Mouse (Mus musculus) liver, embryonic 12.5 days (tissue): ENCODE results near the gene Rbm20. TPM values are rescaled to one million over a fixed set of nuclear protein-coding genes. Genes with fewer than 3 reads are reported as not detected.
A peak's percentile ranks its signal among the peaks of the same experiment; 100 is the strongest.

Source experiments
- ATAC-seq: fragments of 200-750 bp; cut with Nextera tagmentation; 2 replicates; pipeline ENCODE4 v1.8.0; 2017; ENCODE audit warnings: moderate number of reproducible peaks, mild to moderate bottlenecking, moderate library complexity
- H3K27ac ChIP-seq: fragments of 300-500 bp; sonication (generic); 2 replicates; pipeline ENCODE4 v1.5.1; 2016; ENCODE audit warnings: mild to moderate bottlenecking
- H3K27me3 ChIP-seq: fragments of 300-500 bp; sonication (generic); replicated peaks from 2 replicates; pipeline ENCODE4 v1.6.1; 2016; ENCODE audit warnings: mild to moderate bottlenecking, moderate library complexity
- H3K36me3 ChIP-seq: fragments of 300-500 bp; sonication (generic); 2 replicates; pipeline ENCODE4 v1.6.1; 2016; ENCODE audit warnings: mild to moderate bottlenecking, moderate library complexity
- H3K4me1 ChIP-seq: fragments of 300-500 bp; sonication (generic); 2 replicates; pipeline ENCODE4 v1.6.1; 2016
- H3K4me2 ChIP-seq: fragments of 300-500 bp; sonication (generic); 2 replicates; pipeline ENCODE4 v1.6.1; 2016; ENCODE audit warnings: mild to moderate bottlenecking, moderate library complexity
- H3K4me3 ChIP-seq: fragments of 300-500 bp; sonication (generic); 2 replicates; pipeline ENCODE4 v1.5.1; 2016; ENCODE audit warnings: mild to moderate bottlenecking, moderate library complexity
- H3K9ac ChIP-seq: fragments of 300-500 bp; sonication (generic); 2 replicates; pipeline ENCODE4 v1.6.1; 2016; ENCODE audit warnings: mild to moderate bottlenecking, moderate library complexity
- H3K9me3 ChIP-seq: fragments of 300-500 bp; sonication (generic); replicated peaks from 2 replicates; pipeline ENCODE4 v1.6.1; 2016; ENCODE audit warnings: mild to moderate bottlenecking, moderate library complexity
- WGBS: fragments of 180-500 bp; shearing (Covaris S2); methylation state at CpG from one replicate; pipeline ENCODE4 v1.1.7; 2016; ENCODE audit not compliant: insufficient replicate concordance; 5-methylcytosine and 5-hydroxymethylcytosine counted together
- polyA plus RNA-seq: library from polyadenylated mRNA; unstranded; fragments of >200 nt; fragmentation: Nextera tagmentation; extraction: Ambion mirVana; gene quantifications from 2 replicates; pipeline ENCODE4 v1.2.1, GENCODE M21; 2016

Rbm20 gene
- polyA plus RNA-seq, 1 experiment from 2014 or later = 0.18 TPM

DNA sequence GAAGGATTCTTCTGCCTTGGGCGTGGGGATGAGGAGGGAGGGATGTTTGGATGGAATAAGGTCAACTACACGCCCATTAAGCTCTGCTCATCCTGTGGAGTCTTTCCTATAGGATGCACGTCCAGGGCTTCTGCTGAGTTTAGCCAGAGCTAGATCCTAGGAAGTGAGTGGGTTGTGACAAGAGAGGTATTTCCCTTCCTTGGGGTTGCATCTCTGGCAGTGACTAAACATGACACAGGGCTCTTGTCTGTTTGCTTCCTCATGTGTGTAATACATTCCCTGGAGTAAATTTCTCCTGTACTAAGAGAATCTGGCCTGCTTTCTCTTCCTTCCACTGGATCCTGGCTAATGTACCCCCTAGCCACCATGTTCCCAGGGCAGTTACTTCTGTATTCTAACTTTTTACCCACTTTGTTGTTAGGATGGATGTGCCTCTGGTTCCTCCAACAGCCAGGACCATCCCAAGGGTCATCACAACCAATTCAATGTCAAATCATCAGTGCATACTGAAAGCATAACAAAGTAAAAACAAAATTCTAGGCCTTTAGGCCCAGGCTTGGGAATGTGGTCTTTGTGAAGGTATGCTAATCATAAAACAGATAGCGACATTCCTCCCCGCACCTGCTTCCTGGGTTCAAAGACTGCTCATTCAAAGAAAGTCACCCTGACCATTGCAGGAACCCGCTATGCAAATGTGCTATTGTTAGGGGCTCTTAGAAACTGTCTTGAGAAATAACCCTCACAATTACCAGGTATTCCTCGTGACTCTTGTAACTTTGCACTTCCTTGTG, 87.8 kb downstream of the Rbm20 start:
- no peak overlapping the region for H3K4me2 ChIP-seq
- ATAC-seq = no peak
- no peaks in the 10 kb centered on the region for H3K36me3 ChIP-seq
- no peak overlapping the region for H3K4me3 ChIP-seq
- H3K9ac ChIP-seq = no peak overlapping the region
- H3K27ac ChIP-seq = no peak overlapping the region
- H3K4me1 ChIP-seq = peaks cover 5% of the 10 kb centered on the region
- no peaks in the 10 kb centered on the region for H3K27me3 ChIP-seq
- H3K9me3 ChIP-seq = no peaks in the 10 kb centered on the region
- 66% methylated on average over 7 of the region's 7 CpGs for WGBS

- ATAC-seq = no peak
- Histone ChIP-seq H3K9ac (no peak overlapping the region), H3K27ac (no peak overlapping the region), H3K4me1 (peaks cover 37% of the 10 kb centered on the region), H3K4me3 (no peak overlapping the region), H3K27me3 (no peaks in the 10 kb centered on the region), H3K9me3 (no peaks in the 10 kb centered on the region), H3K36me3 (no peaks in the 10 kb centered on the region), H3K4me2 (no peak overlapping the region)
- 19% methylated on average over 3 of the region's 3 CpGs for WGBS
Observed at GRCm38 (mm10) chr19:53768478-53768877, 91.4 kb downstream of the Rbm20 start.

DNA sequence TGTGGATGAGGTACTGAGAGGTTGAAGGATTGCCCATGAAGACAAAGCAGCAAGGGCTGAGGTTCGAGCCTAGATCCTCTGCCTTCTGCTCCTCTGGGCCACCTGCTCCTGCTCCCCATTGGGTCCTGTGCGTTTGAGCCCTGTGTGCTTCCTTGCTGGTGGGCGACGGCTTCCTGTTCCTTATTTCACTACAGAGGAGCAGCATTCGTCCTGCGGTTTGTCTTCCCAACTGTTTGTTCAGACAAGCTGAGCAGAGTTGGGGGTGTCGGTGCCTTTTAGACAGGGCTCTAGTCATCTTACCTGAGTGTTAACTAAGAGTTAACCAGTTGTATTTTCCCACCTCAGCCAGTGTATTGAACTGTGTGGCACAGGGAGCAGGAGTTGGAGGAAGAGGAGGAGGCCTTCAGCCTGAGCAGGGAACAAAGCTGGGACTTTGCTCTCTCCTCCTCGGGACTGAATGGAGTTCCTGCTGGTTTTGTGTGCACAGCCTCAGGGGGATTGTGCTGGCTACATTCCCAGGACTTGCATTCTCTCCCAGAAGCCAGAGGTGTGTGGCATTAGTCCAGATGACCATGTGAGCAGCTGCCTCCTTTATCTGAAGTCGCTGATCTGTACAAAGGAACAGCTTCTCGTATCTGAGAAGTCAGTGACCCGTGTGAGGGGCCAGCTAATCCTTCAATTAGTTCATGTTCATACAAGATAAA, 97.0 kb downstream of the Rbm20 start:
- 18% methylated on average over 11 of the region's 11 CpGs for WGBS
- peak; percentile 91 for ATAC-seq
- H3K4me2 ChIP-seq = peak overlapping the region; percentile 57
- H3K27ac ChIP-seq = peak overlapping the region; percentile 82
- no peaks in the 10 kb centered on the region for H3K27me3 ChIP-seq
- H3K4me1 ChIP-seq = peaks cover 59% of the 10 kb centered on the region
- H3K4me3 ChIP-seq = no peak overlapping the region
- H3K9me3 ChIP-seq = no peaks in the 10 kb centered on the region
- H3K9ac ChIP-seq = peak overlapping the region; percentile 45
- no peaks in the 10 kb centered on the region for H3K36me3 ChIP-seq

GRCm38 (mm10) chr19:53774641-53775350, 97.7 kb downstream of the Rbm20 start:
- Histone ChIP-seq H3K36me3 (no peaks in the 10 kb centered on the region), H3K4me3 (no peak overlapping the region), H3K4me2 (peak overlapping the region; percentile 57), H3K4me1 (peaks cover 66% of the 10 kb centered on the region), H3K9me3 (no peaks in the 10 kb centered on the region), H3K27me3 (no peaks in the 10 kb centered on the region), H3K9ac (peak overlapping the region; percentile 42; the same call in 1 of the 2 replicates), H3K27ac (peak overlapping the region; percentile 82)
- peak; percentile 34 for ATAC-seq
- 36% methylated on average over 7 of the region's 7 CpGs for WGBS

DNA sequence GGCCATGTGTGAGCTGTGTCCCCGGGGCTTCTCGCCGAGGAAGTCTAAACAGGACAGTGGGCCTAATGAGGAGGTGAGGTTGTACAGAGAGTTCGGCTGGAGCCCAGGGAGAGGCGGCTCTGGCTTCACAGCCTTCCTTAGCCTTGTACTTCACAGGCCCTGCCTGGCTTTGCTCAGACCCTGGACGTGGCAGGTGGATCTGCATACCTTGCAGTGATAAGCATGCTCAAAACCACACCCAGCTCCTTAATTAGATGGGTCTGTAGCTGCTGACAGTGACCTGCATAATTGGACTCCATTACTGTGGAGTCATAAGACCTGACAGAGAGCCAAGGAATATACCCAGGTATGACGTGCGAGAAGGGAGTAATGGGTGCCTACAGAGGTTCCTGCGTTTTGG, 102.3 kb downstream of the Rbm20 start:
- Histone ChIP-seq H3K27ac (peak overlapping the region; percentile 27; the same call in 1 of the 2 replicates), H3K4me3 (no peak overlapping the region), H3K4me1 (peaks cover 38% of the 10 kb centered on the region), H3K4me2 (peak overlapping the region; percentile 8; the same call in 1 of the 2 replicates), H3K9ac (peak overlapping the region; percentile 1; the same call in 1 of the 2 replicates), H3K36me3 (no peaks in the 10 kb centered on the region), H3K9me3 (no peaks in the 10 kb centered on the region), H3K27me3 (no peaks in the 10 kb centered on the region)
- 65% methylated on average over 9 of the region's 9 CpGs for WGBS
- ATAC-seq = peak; percentile 69

- 31% methylated on average over 4 of the region's 4 CpGs for WGBS
- Histone ChIP-seq H3K9ac (0 out of 2 replicates have a peak overlapping the region, but pooled peaks have one; percentile 1), H3K4me3 (no peak overlapping the region), H3K9me3 (no peaks in the 10 kb centered on the region), H3K4me2 (no peak overlapping the region), H3K4me1 (peaks cover 34% of the 10 kb centered on the region), H3K27me3 (no peaks in the 10 kb centered on the region), H3K27ac (peak overlapping the region; percentile 64), H3K36me3 (no peaks in the 10 kb centered on the region)
- ATAC-seq = peak; percentile 61
Observed at GRCm38 (mm10) chr19:53779818-53780217, 102.7 kb downstream of the Rbm20 start.

DNA sequence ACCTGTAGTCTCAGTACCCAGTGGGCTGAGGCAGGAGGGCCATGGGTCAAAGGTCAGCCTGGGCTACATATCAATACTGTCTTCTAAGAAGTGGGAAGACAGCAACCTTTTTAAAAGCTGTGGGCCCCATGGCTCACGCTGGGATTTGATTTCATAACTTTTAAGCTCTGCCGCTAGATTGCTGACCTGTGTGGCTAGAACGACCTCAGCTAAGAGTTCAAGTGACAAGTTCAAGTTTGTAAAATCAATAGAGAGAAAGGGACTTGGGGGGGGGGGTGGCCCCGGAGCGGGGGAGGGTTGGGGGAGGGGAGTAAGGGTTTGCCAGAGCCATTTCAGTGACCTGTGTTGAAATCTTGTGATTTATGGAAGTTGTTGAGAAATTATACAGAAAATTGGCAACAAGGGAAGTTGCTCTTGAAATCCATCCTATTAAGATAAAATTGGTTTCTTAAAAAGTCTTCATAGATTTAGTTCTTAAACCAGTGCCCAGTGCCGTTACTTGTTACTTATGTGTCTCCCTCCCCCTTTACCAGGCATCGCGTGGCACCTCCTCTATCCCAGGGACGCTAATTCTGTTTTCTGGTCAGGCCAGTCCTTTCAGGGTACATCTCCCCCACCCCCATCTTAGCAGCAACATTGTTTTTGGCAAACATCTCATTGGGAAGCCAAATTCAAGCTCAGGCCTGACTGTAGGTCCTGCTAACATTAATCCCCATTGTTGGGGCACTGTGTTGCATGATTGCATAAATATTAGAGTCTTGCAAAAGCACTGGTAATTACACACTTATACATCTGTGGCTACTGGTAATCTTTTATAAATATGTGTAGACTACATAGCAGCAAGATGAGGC, 103.9 kb downstream of the Rbm20 start:
- H3K36me3 ChIP-seq = no peaks in the 10 kb centered on the region
- WGBS = 81% methylated on average over 9 of the region's 9 CpGs
- no peak for ATAC-seq
- H3K4me1 ChIP-seq = peaks cover 30% of the 10 kb centered on the region
- H3K9me3 ChIP-seq = no peaks in the 10 kb centered on the region
- H3K4me3 ChIP-seq = no peak overlapping the region
- peak overlapping the region; percentile 64; the same call in 1 of the 2 replicates for H3K27ac ChIP-seq
- H3K27me3 ChIP-seq = no peaks in the 10 kb centered on the region
- H3K4me2 ChIP-seq = no peak overlapping the region
- H3K9ac ChIP-seq = no peak overlapping the region

DNA sequence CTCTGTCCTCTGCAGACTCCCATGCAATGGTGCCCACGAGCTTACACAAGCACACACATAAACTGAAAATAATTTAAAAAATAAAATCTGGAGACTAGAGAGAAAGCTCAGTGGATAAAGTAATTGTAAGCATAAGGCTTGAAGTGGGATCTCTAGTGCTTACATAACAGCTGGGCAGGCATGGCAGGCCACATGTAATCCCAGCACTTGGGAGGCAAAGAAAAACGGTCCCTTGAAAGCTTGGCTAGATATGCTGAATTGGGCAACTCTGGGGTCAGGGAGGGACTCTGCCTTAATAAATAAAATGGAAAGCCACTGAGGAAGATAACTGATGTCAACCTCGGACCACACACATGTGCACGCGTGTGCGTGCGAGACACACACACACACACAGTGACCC, 104.7 kb downstream of the Rbm20 start:
- WGBS = 85% methylated on average over 7 of the region's 7 CpGs
- Histone ChIP-seq H3K4me1 (peaks cover 30% of the 10 kb centered on the region), H3K27ac (no peak overlapping the region), H3K4me3 (no peak overlapping the region), H3K36me3 (no peaks in the 10 kb centered on the region), H3K9ac (no peak overlapping the region), H3K27me3 (no peaks in the 10 kb centered on the region), H3K9me3 (no peaks in the 10 kb centered on the region), H3K4me2 (no peak overlapping the region)
- no peak for ATAC-seq

DNA sequence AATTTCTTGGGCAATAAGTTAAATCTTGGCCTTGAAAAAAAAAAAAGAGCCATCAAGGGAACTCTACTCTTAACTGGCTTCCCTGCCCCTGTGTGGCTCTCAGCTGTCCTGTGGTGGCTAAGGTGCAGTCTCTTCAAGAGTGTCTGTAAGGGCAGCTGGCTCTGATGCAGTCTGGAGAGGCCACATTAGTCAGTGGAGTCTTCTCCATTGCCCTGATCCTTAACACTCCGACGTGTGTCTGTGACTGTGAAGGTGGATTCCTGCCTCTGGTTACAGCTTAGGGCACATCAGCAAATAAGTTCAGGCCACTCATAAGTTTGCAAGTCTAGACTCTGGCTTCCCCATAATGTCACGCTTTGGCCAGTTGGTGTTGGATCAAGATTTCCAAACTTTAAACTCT, 108.2 kb downstream of the Rbm20 start:
- Histone ChIP-seq H3K9ac (no peak overlapping the region), H3K27ac (no peak overlapping the region), H3K4me1 (peaks cover 35% of the 10 kb centered on the region), H3K27me3 (no peaks in the 10 kb centered on the region), H3K4me3 (no peak overlapping the region), H3K36me3 (no peaks in the 10 kb centered on the region), H3K4me2 (no peak overlapping the region), H3K9me3 (no peaks in the 10 kb centered on the region)
- 82% methylated on average over 3 of the region's 3 CpGs for WGBS
- ATAC-seq = no peak

- Histone ChIP-seq H3K9me3 (no peaks in the 10 kb centered on the region), H3K36me3 (no peaks in the 10 kb centered on the region), H3K27ac (no peak overlapping the region), H3K4me1 (peaks cover 38% of the 10 kb centered on the region), H3K4me3 (no peak overlapping the region), H3K27me3 (no peaks in the 10 kb centered on the region), H3K4me2 (no peak overlapping the region), H3K9ac (no peak overlapping the region)
- no peak for ATAC-seq
- 67% methylated on average over 2 of the region's 2 CpGs for WGBS
Observed at GRCm38 (mm10) chr19:53786239-53786638, 109.1 kb downstream of the Rbm20 start.

- H3K27me3 ChIP-seq = 0 out of 2 replicates have a peak, but pooled peaks cover 3% of the 10 kb centered on the region
- WGBS = 84% methylated on average over 5 of the region's 5 CpGs
- no peak overlapping the region for H3K4me2 ChIP-seq
- no peak overlapping the region for H3K4me3 ChIP-seq
- peaks cover 42% of the 10 kb centered on the region for H3K4me1 ChIP-seq
- no peak for ATAC-seq
- no peak overlapping the region for H3K27ac ChIP-seq
- no peak overlapping the region for H3K9ac ChIP-seq
- H3K9me3 ChIP-seq = no peaks in the 10 kb centered on the region
- no peaks in the 10 kb centered on the region for H3K36me3 ChIP-seq
Observed at GRCm38 (mm10) chr19:53786836-53787235, 109.7 kb downstream of the Rbm20 start.
